Mouse (Mus musculus) cerebellum, adult 2 months (tissue): ENCODE measurements around the gene BC117090.
"Not testable (repeated sequence)": the region's sequence is repeated elsewhere in the genome, so short reads cannot be mapped to it uniquely, and the experiment has no call there.

Source experiments
- CTCF ChIP-seq: fragments of 200-500 bp; IDR thresholded peaks from 2 replicates; pipeline ENCODE4 v1.5.1; 2011; ENCODE audit warnings: low read depth, mild to moderate bottlenecking, control low read depth, low read length, moderate library complexity, borderline replicate concordance; ENCODE audit not compliant: insufficient read depth
- POLR2A ChIP-seq: fragments of 200-500 bp; IDR thresholded peaks from 2 replicates; pipeline ENCODE4 v1.6.1; 2011; ENCODE audit warnings: low read length, control low read depth, borderline replicate concordance; ENCODE audit not compliant: insufficient read depth

DNA sequence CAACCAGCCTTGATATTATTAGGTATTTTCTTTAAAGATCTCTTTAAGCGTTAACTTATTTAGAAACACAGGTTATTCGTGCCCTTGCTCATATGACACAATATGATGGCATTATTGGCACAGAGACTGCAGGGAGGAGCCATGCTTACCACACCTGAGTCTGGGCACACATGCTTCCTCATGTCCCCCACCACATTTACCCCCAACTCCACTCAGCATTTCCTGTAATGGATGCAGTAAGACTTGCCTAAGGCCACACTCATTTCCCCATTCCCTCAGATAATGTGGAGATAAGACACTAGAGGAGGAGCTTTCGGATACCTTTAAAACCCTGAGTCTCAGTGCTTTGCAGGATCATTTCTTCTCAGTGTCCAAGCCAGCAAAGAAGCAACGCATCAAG lies 57.3 kb downstream of the BC117090 start, which contains the start of gene Stfa1:
- not testable (repeated sequence) for TF ChIP-seq CTCF, POLR2A
